Mouse (Mus musculus): ENCODE results near the gene Svep1. TPM values are rescaled to one million over a fixed set of nuclear protein-coding genes. Genes with fewer than 3 reads are reported as not detected.

The Svep1 gene
- total and polyA plus RNA-seq, 2 experiments from 2014 or later: 0.47 to 3.0 TPM

DNA sequence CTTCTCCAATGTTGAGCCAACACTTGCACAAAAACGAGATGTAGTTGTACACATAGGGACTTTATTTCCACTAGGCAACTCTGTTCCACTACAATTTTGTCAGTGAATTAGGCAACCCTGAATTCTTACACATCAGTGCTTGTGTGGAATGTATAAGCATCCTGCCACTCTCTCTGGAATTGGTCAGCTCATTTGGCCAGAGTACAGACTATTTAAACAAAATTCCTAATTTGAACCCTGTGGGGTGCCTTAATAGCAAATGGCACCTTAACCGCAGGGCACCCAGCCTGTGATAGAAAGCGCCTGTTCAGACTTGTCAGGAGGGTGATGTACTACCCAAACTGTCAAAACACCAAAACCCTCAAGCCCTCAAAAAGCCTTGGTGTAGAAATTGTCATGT is 56.4 kb downstream of the Svep1 start:
- Histone ChIP-seq H3K9me3 (ENCODE audit: low read length) (no peaks in the 10 kb centered on the region), H3K4me1 (ENCODE audit: insufficient read depth) (no peaks in the 10 kb centered on the region), H3K9ac (no peak overlapping the region), H3K4me2 (ENCODE audit: low read depth) (no peak overlapping the region), H3K36me3 (ENCODE audit: insufficient read depth) (no peaks in the 10 kb centered on the region), H3K4me3 (ENCODE audit: low read depth, low read length) (no peak overlapping the region), H3K27ac (ENCODE audit: low read depth, low read length) (no peak overlapping the region), H3K27me3 (ENCODE audit: insufficient read depth, low read length) (no peaks in the 10 kb centered on the region)
- TF ChIP-seq CTCF (IDR thresholded peaks at IDR 0.05; ENCODE audit: low read depth): no peak
- DNase-seq (no peak), ATAC-seq (no peak)
- 41% methylated on average over 3 of the region's 3 CpGs for WGBS

DNA sequence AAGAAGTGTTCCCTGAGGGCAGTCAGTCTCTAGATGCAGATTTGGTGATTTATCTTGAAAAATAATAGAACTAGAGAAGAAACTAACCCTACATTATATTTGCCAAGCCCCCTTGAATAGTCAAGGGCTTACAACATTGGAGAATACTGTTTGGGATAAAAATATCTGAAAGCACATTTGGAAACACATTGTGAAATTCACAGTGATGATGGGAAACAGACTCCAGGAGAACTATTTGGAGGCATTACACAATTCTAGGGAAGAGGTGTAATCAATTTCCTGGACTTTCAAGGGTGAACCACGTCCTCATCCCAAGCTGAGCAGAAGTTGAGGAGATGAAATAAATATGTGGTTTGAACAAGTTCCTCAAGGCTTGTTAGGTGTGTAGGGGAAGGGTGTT is 57.5 kb downstream of the Svep1 start:
- 77% methylated on average over 1 of the region's 1 CpGs for WGBS
- no peak for ATAC-seq
- H3K27me3 ChIP-seq (ENCODE audit: insufficient read depth, low read length): no peaks in the 10 kb centered on the region

DNA sequence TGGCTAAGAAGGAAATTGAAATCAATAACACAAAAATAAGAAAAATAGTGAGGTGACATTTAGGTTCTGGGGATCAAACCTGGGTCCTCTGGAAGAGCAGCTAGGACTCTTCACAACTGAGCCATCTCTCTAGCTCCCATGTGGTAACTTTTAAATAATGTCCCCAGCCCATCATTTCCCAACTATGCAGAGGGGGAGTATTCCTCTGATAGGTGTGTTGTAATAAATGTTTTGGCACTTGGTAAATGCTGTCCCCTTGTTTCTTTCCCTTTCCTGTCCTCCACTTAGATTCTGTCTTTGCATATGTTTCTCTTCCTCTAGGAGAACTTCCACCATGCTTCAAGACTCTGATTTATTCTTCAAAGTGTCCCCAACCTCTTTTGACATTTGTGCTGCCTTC is 58.1 kb downstream of the Svep1 start:
- H3K4me2 ChIP-seq (ENCODE audit: low read depth): no peak overlapping the region
- H3K9me3 ChIP-seq (ENCODE audit: low read length): no peaks in the 10 kb centered on the region
- no peak overlapping the region for H3K4me3 ChIP-seq (ENCODE audit: low read depth, low read length)
- no peaks in the 10 kb centered on the region for H3K27me3 ChIP-seq (ENCODE audit: insufficient read depth, low read length)
- H3K9ac ChIP-seq: no peak overlapping the region
- H3K27ac ChIP-seq (ENCODE audit: low read depth, low read length): no peak overlapping the region
- H3K4me1 ChIP-seq (ENCODE audit: insufficient read depth): no peaks in the 10 kb centered on the region
- no peaks in the 10 kb centered on the region for H3K36me3 ChIP-seq (ENCODE audit: insufficient read depth)
- DNase-seq (no peak), ATAC-seq (no peak)
- no peak for TF ChIP-seq CTCF (IDR thresholded peaks at IDR 0.05; ENCODE audit: low read depth)

More for the DNA sequence above, 57.5 kb downstream of the Svep1 start:
- H3K9me3 ChIP-seq (ENCODE audit: low read length): no peaks in the 10 kb centered on the region
- H3K4me3 ChIP-seq (ENCODE audit: low read depth, low read length): no peak overlapping the region
- no peak overlapping the region for H3K9ac ChIP-seq
- H3K36me3 ChIP-seq (ENCODE audit: insufficient read depth): no peaks in the 10 kb centered on the region
- no peak for DNase-seq
- H3K27ac ChIP-seq (ENCODE audit: low read depth, low read length): no peak overlapping the region
- H3K4me1 ChIP-seq (ENCODE audit: insufficient read depth): no peaks in the 10 kb centered on the region
- H3K4me2 ChIP-seq (ENCODE audit: low read depth): no peak overlapping the region
- no peak for TF ChIP-seq CTCF (IDR thresholded peaks at IDR 0.05; ENCODE audit: low read depth)

DNA sequence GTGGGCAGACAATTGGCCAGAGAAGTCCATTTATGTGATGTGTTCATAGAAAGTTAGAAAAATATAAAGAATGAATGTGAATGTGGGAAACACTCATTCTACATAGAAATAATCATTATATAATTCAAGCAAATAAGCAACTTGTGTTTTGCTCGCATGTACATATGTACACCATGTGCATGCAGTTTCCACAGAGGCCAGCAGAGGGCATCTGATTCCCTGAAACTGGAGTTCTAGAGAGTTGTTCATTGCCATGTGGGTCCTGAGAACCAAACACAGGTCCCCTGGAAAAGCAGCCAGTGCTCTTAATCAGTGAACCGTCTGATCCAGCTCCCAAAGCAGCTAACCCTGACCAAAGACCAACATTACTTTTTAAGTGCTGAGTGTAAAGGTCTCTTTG is 60.0 kb downstream of the Svep1 start:
- H3K36me3 ChIP-seq (ENCODE audit: insufficient read depth): no peaks in the 10 kb centered on the region
- no peak for DNase-seq
- 98% methylated on average over 2 of the region's 2 CpGs for WGBS
- no peak overlapping the region for H3K4me3 ChIP-seq (ENCODE audit: low read depth, low read length)
- H3K4me2 ChIP-seq (ENCODE audit: low read depth): no peak overlapping the region
- no peaks in the 10 kb centered on the region for H3K27me3 ChIP-seq (ENCODE audit: insufficient read depth, low read length)
- TF ChIP-seq CTCF (IDR thresholded peaks at IDR 0.05; ENCODE audit: low read depth): no peak; the same call in 1 of the 2 replicates
- no peaks in the 10 kb centered on the region for H3K9me3 ChIP-seq (ENCODE audit: low read length)
- no peak overlapping the region for H3K9ac ChIP-seq
- no peak overlapping the region for H3K27ac ChIP-seq (ENCODE audit: low read depth, low read length)
- no peak for ATAC-seq
- no peaks in the 10 kb centered on the region for H3K4me1 ChIP-seq (ENCODE audit: insufficient read depth)

- Histone ChIP-seq H3K36me3 (ENCODE audit: insufficient read depth) (no peaks in the 10 kb centered on the region), H3K9ac (no peak overlapping the region), H3K4me2 (ENCODE audit: low read depth) (no peak overlapping the region), H3K27ac (ENCODE audit: low read depth, low read length) (no peak overlapping the region), H3K4me1 (ENCODE audit: insufficient read depth) (no peaks in the 10 kb centered on the region), H3K27me3 (ENCODE audit: insufficient read depth, low read length) (peaks cover 5% of the 10 kb centered on the region), H3K4me3 (ENCODE audit: low read depth, low read length) (no peak overlapping the region), H3K9me3 (ENCODE audit: low read length) (no peaks in the 10 kb centered on the region)
- ATAC-seq (no peak), DNase-seq (no peak)
- no peak for TF ChIP-seq CTCF (IDR thresholded peaks at IDR 0.05; ENCODE audit: low read depth)
- 79% methylated on average over 8 of the region's 8 CpGs for WGBS
Observed at GRCm38 (mm10) chr4:58139764-58140556, 66.7 kb downstream of the Svep1 start.

DNA sequence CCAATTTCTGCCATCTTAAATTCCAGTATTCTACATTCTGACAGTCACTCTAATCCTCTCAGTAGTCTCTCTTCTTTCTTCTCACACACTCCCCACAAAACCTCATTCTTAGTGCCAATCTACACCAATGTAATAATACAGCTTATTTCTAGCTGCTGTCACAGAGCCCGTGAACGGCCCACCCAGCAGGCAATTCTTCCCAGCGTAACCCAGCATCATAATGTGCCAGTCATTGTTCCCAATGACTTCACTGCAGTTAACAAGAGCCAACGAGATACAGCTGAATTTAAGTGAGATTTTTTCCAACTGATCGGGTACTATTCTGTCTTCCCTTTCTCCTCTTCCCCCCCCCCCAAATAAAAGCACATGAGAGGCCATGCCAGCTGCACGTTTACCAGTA is 67.4 kb downstream of the Svep1 start:
- WGBS: 20% methylated on average over 6 of the region's 6 CpGs
- peak; percentile 10 for DNase-seq
- no peak overlapping the region for H3K27ac ChIP-seq (ENCODE audit: low read depth, low read length)

GRCm38 (mm10) chr4:58133610-58134309 is 72.9 kb downstream of the Svep1 start:
- ATAC-seq (no peak), DNase-seq (peak; percentile 3)
- no peak for TF ChIP-seq CTCF (IDR thresholded peaks at IDR 0.05; ENCODE audit: low read depth)
- Histone ChIP-seq H3K27ac (ENCODE audit: low read depth, low read length) (no peak overlapping the region), H3K4me1 (ENCODE audit: insufficient read depth) (no peaks in the 10 kb centered on the region), H3K9ac (no peak overlapping the region), H3K4me2 (ENCODE audit: low read depth) (no peak overlapping the region), H3K36me3 (ENCODE audit: insufficient read depth) (no peaks in the 10 kb centered on the region), H3K4me3 (ENCODE audit: low read depth, low read length) (no peak overlapping the region), H3K9me3 (ENCODE audit: low read length) (no peaks in the 10 kb centered on the region), H3K27me3 (ENCODE audit: insufficient read depth, low read length) (peaks cover 5% of the 10 kb centered on the region)
- 17% methylated on average over 1 of the region's 1 CpGs for WGBS

More for the DNA sequence above, 67.4 kb downstream of the Svep1 start:
- no peak overlapping the region for H3K4me3 ChIP-seq (ENCODE audit: low read depth, low read length)
- no peaks in the 10 kb centered on the region for H3K9me3 ChIP-seq (ENCODE audit: low read length)
- peaks cover 5% of the 10 kb centered on the region for H3K27me3 ChIP-seq (ENCODE audit: insufficient read depth, low read length)
- H3K36me3 ChIP-seq (ENCODE audit: insufficient read depth): no peaks in the 10 kb centered on the region
- no peak overlapping the region for H3K9ac ChIP-seq
- TF ChIP-seq CTCF (IDR thresholded peaks at IDR 0.05; ENCODE audit: low read depth): no peak
- no peak overlapping the region for H3K4me2 ChIP-seq (ENCODE audit: low read depth)
- no peaks in the 10 kb centered on the region for H3K4me1 ChIP-seq (ENCODE audit: insufficient read depth)
- peak; percentile 69 for ATAC-seq
